Mouse (Mus musculus): ENCODE measurements around the gene Nfkbiz.

Nfkbiz gene

GRCm38 (mm10) chr16:55807505-55807932, 31.2 kb downstream of the Nfkbiz start:
- DNase-seq (ENCODE audit: low spot score in 2 of 2) = no peak

- no peak for DNase-seq (ENCODE audit: low spot score in 2 of 2)
Measured at GRCm38 (mm10) chr16:55804799-55805198, 33.9 kb downstream of the Nfkbiz start.

DNA sequence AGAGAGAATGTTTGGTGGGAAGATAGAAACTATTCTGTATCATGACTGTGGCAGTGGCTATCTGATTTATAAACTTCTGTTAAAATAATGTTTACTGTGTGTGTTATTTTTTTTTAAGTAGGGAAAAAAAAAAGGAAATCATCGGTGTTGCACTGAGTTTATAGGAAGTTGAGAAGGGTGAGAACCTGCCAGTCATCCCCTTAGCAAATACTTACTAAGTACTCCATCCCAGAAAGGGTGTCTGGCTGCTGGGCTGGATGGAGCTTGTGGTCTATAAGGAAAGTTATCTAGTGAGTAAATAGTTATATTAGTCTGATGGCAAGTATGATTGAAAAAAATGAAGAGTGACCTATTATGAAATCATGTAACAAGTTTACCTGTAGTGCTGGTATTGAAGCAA, 37.1 kb downstream of the Nfkbiz start:
- no peak for DNase-seq (ENCODE audit: low spot score in 2 of 2)

DNA sequence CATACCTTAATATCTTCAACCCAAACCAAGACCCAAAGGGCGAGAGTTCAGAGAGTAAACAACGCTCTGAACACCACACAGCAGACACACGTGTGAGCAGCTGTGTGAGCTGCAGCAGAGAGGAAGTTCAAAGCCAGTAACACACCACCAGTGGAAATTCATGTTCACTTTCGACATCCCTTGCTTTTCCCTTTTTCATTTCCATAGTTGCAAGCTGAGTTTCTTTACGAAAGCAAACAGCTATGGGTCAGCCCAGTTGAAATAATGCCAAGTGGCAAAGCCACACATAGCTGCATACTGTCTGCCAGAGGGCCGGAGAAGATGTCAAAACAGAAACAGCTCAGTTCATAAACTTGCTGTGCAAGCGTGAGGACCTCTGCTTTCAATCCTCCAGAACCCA, 39.9 kb downstream of the Nfkbiz start:
- peak in 1 of 2 experiments; percentile 31 for DNase-seq (ENCODE audit: low spot score in 2 of 2)

DNA sequence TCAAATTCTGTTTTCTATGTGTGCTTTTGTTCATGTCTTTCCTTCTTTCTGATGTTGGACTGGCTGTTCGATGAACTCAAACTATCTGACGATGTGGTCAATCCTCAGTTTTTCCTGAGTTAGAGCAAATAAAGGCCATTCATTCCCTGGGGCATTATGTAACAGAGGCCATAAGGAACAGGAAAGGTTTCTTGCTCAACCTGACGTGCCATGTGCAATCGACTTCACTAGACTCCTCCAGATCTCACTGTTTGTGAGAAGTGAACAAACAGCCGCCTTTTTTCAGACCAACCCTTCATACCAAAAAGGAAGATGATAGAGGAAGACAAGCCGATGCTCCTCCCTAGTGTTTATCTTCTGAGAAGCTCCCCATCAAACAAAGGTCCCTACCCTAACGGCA, 48.4 kb downstream of the Nfkbiz start:
- no peak for DNase-seq (ENCODE audit: low spot score in 2 of 2)

DNA sequence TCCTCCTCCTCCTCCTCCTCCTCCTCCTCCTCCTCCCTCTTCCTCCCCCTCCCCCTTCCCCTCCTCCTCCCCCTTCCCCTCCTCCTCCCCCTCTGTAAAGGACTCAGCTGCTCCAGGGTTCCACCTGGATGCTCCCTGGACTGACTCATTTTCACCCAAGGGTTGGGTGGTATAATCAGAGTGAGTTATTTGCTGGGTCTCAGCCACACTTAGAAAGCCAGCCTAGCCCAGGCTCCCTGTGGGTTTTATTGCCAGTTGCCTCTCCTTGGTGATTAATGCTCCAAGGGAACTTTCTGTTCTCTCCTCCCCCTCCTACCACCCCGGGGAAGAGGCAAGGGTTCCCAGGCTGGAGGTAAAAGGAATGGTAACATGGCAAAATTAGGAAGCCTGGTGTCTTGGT, 49.4 kb downstream of the Nfkbiz start:
- DNase-seq (ENCODE audit: low spot score in 2 of 2) = peak in 1 of 2 experiments; percentile 16

GRCm38 (mm10) chr16:55788671-55789070, 50.0 kb downstream of the Nfkbiz start:
- no peak for DNase-seq (ENCODE audit: low spot score in 2 of 2)

- peak; percentile 23 to 41 for DNase-seq (ENCODE audit: low spot score in 2 of 2)
Measured at GRCm38 (mm10) chr16:55787385-55788072, 51.2 kb downstream of the Nfkbiz start.

- DNase-seq (ENCODE audit: low spot score in 2 of 2) = no peak
Measured at GRCm38 (mm10) chr16:55784379-55784778, 54.3 kb downstream of the Nfkbiz start.

DNA sequence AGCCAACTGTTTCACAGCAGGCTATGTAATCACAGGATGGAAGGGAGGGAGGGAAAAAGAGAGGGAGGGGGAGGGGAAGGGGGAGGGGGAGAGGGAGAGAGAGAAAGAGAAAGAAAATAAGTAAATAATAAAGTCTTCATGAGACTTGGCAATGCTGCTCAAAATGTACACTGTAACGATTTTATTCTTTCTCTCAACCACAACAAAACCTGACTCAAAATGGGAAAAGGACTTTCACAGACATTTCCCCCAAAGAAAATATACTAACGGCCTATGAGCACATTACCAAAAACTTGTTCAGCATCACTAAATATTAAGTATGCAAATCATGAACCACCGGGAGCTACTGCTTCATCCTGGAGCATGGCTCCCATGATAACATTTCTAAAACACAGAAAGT, 54.8 kb downstream of the Nfkbiz start:
- DNase-seq (ENCODE audit: low spot score in 2 of 2) = no peak

- DNase-seq (ENCODE audit: low spot score in 2 of 2) = no peak
Measured at GRCm38 (mm10) chr16:55782911-55783310, 55.8 kb downstream of the Nfkbiz start.

DNA sequence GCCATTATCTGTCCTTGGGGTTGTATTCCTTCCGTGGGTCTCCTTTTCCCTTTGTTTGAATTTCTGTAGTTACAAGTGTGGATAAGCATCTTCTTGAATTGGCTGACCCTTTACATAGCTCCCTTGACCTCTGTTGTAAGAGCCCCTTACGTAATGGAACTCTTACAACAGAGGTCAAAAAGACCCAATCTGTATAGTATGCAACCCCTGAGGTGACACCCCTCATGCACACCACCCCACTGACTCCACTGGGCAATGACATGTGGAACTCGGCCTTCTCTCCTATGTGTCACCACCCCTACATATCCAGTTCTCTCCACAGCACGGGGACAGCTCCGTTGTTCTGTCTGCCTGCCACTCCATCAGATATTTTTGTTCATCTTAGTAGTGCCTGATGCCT, 56.9 kb downstream of the Nfkbiz start:
- DNase-seq (ENCODE audit: low spot score in 2 of 2) = no peak

- DNase-seq (ENCODE audit: low spot score in 2 of 2) = no peak
Measured at GRCm38 (mm10) chr16:55780958-55781558, 57.6 kb downstream of the Nfkbiz start.

GRCm38 (mm10) chr16:55776329-55776728, 62.4 kb downstream of the Nfkbiz start:
- DNase-seq (ENCODE audit: low spot score in 2 of 2) = no peak

DNA sequence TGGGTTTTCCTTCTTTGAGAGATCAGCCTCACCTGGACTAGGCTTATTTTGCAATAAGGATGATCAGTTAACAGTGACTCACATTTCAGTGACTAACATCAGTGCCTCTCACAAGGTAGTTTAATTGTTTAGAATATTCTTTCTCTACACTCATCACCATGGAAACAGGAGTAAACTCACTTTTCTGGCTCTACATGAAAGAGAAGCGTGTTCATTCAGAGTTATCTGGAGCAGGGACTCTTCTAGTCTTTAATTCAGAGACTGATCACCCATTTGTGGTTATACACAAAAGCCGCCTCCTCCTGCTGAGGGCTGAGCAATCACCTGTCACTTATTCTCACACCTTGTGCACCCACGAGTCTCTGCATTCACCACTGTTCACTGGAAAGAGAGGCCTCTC, 68.5 kb downstream of the Nfkbiz start:
- no peak for DNase-seq (ENCODE audit: low spot score in 2 of 2)
